Mouse (Mus musculus) limb, embryonic 13.5 days (tissue): ENCODE results near the gene Pitpnb. TPM values are rescaled to one million over a fixed set of nuclear protein-coding genes. Genes with fewer than 3 reads are reported as not detected.
A peak's percentile ranks its signal among the peaks of the same experiment; 100 is the strongest.

Source experiments
- ATAC-seq: fragments of 200-750 bp; cut with Nextera tagmentation; 2 replicates; pipeline ENCODE4 v1.8.0; 2017; ENCODE audit warnings: low read depth, moderate number of reproducible peaks, moderate TSS enrichment; ENCODE audit not compliant: low FRiP score
- H3K27ac ChIP-seq: fragments of 300-500 bp; sonication (generic); 2 replicates; pipeline ENCODE4 v1.5.1; 2015; ENCODE audit warnings: inconsistent platforms, mild to moderate bottlenecking, moderate library complexity
- H3K27me3 ChIP-seq: fragments of 300-500 bp; sonication (generic); 2 replicates; pipeline ENCODE4 v1.6.1; 2015; ENCODE audit warnings: mild to moderate bottlenecking, inconsistent platforms
- H3K36me3 ChIP-seq: fragments of 300-500 bp; sonication (generic); 2 replicates; pipeline ENCODE4 v1.6.1; 2015; ENCODE audit warnings: inconsistent platforms, mild to moderate bottlenecking, moderate library complexity
- H3K4me1 ChIP-seq: fragments of 300-500 bp; sonication (generic); 2 replicates; pipeline ENCODE4 v1.6.1; 2015; ENCODE audit warnings: inconsistent platforms
- H3K4me2 ChIP-seq: fragments of 300-500 bp; sonication (generic); replicated peaks from 2 replicates; pipeline ENCODE4 v1.6.1; 2015; ENCODE audit warnings: inconsistent platforms, mild to moderate bottlenecking, moderate library complexity
- H3K4me3 ChIP-seq: fragments of 300-500 bp; sonication (generic); 2 replicates; pipeline ENCODE4 v1.5.1; 2015; ENCODE audit warnings: moderate library complexity, mild to moderate bottlenecking, inconsistent platforms
- H3K9ac ChIP-seq: fragments of 300-500 bp; sonication (generic); 2 replicates; pipeline ENCODE4 v1.6.1; 2015; ENCODE audit warnings: mild to moderate bottlenecking, inconsistent platforms
- H3K9me3 ChIP-seq: fragments of 300-500 bp; sonication (generic); 2 replicates; pipeline ENCODE4 v1.6.1; 2016; ENCODE audit warnings: inconsistent platforms
- WGBS: fragments of 180-500 bp; shearing (Covaris S2); methylation state at CpG from one replicate; pipeline ENCODE4 v1.1.7; 2015; 5-methylcytosine and 5-hydroxymethylcytosine counted together
- polyA plus RNA-seq: library from polyadenylated mRNA; unstranded; fragments of >200 nt; fragmentation: Nextera tagmentation; extraction: Ambion mirVana; gene quantifications from 2 replicates; pipeline ENCODE4 v1.2.1, GENCODE M21; 2015

Pitpnb gene
- polyA plus RNA-seq, 1 experiment from 2014 or later = 116 TPM

GRCm38 (mm10) chr5:111378126-111378993, 47.8 kb downstream of the Pitpnb start:
- Histone ChIP-seq H3K36me3 (peaks cover 78% of the 10 kb centered on the region), H3K9ac (no peak overlapping the region), H3K9me3 (no peaks in the 10 kb centered on the region), H3K4me3 (no peak overlapping the region), H3K27me3 (no peaks in the 10 kb centered on the region), H3K4me1 (peaks cover 36% of the 10 kb centered on the region), H3K4me2 (no peak overlapping the region), H3K27ac (peak overlapping the region; percentile 22; the same call in 1 of the 2 replicates)
- ATAC-seq = no peak
- 63% methylated on average over 7 of the region's 7 CpGs for WGBS

GRCm38 (mm10) chr5:111383335-111383734, 52.8 kb downstream of the Pitpnb start:
- no peak overlapping the region for H3K4me3 ChIP-seq
- no peak overlapping the region for H3K27ac ChIP-seq
- no peak overlapping the region for H3K4me2 ChIP-seq

GRCm38 (mm10) chr5:111390911-111391310, 60.3 kb downstream of the Pitpnb start:
- peaks cover 39% of the 10 kb centered on the region for H3K4me1 ChIP-seq
- no peak for ATAC-seq
- WGBS = 79% methylated on average over 10 of the region's 10 CpGs

More at GRCm38 (mm10) chr5:111383335-111383734, 52.8 kb downstream of the Pitpnb start:
- ATAC-seq = no peak
- Histone ChIP-seq H3K9ac (peak overlapping the region; percentile 19; the same call in 1 of the 2 replicates), H3K4me1 (peaks cover 12% of the 10 kb centered on the region), H3K27me3 (no peaks in the 10 kb centered on the region), H3K36me3 (peaks cover 93% of the 10 kb centered on the region), H3K9me3 (no peaks in the 10 kb centered on the region)
- 42% methylated on average over 5 of the region's 5 CpGs for WGBS

GRCm38 (mm10) chr5:111391485-111391884, 60.9 kb downstream of the Pitpnb start:
- Histone ChIP-seq H3K27me3 (no peaks in the 10 kb centered on the region), H3K27ac (no peak overlapping the region), H3K9me3 (no peaks in the 10 kb centered on the region), H3K9ac (no peak overlapping the region), H3K36me3 (peaks cover 28% of the 10 kb centered on the region), H3K4me2 (no peak overlapping the region), H3K4me3 (no peak overlapping the region), H3K4me1 (peaks cover 45% of the 10 kb centered on the region)
- no peak for ATAC-seq
- 82% methylated on average over 6 of the region's 6 CpGs for WGBS

More at GRCm38 (mm10) chr5:111390911-111391310, 60.3 kb downstream of the Pitpnb start:
- Histone ChIP-seq H3K4me3 (no peak overlapping the region), H3K27me3 (no peaks in the 10 kb centered on the region), H3K36me3 (peaks cover 33% of the 10 kb centered on the region), H3K9me3 (no peaks in the 10 kb centered on the region), H3K9ac (no peak overlapping the region), H3K4me2 (no peak overlapping the region), H3K27ac (no peak overlapping the region)

GRCm38 (mm10) chr5:111393346-111394197, 63.0 kb downstream of the Pitpnb start:
- peak overlapping the region; percentile 88 for H3K27ac ChIP-seq
- no peaks in the 10 kb centered on the region for H3K9me3 ChIP-seq
- ATAC-seq = peak; percentile 78
- H3K4me3 ChIP-seq = peak overlapping the region; percentile 27
- H3K9ac ChIP-seq = no peak overlapping the region
- H3K4me1 ChIP-seq = peaks cover 61% of the 10 kb centered on the region
- peak overlapping the region; percentile 63 for H3K4me2 ChIP-seq
- H3K36me3 ChIP-seq = peaks cover 8% of the 10 kb centered on the region; the same call in 1 of the 2 replicates
- no peaks in the 10 kb centered on the region for H3K27me3 ChIP-seq
- 11% methylated on average over 17 of the region's 17 CpGs for WGBS

- H3K4me3 ChIP-seq = peak overlapping the region; percentile 27
- ATAC-seq = peak; percentile 18; the same call in 1 of the 2 replicates
- 2% methylated on average over 15 of the region's 15 CpGs for WGBS
Observed at GRCm38 (mm10) chr5:111394198-111395053, 63.9 kb downstream of the Pitpnb start.

GRCm38 (mm10) chr5:111395771-111396170, 65.2 kb downstream of the Pitpnb start:
- WGBS = 20% methylated on average over 10 of the region's 10 CpGs
- peaks cover 76% of the 10 kb centered on the region for H3K4me1 ChIP-seq
- no peak overlapping the region for H3K9ac ChIP-seq
- no peaks in the 10 kb centered on the region for H3K36me3 ChIP-seq
- H3K9me3 ChIP-seq = no peaks in the 10 kb centered on the region
- peak; percentile 35; the same call in 1 of the 2 replicates for ATAC-seq
- peak overlapping the region; percentile 34 for H3K4me2 ChIP-seq
- H3K4me3 ChIP-seq = no peak overlapping the region
- H3K27me3 ChIP-seq = peaks cover 10% of the 10 kb centered on the region
- peak overlapping the region; percentile 88 for H3K27ac ChIP-seq

More at GRCm38 (mm10) chr5:111394198-111395053, 63.9 kb downstream of the Pitpnb start:
- H3K36me3 ChIP-seq = peaks cover 3% of the 10 kb centered on the region; the same call in 1 of the 2 replicates
- peak overlapping the region; percentile 88 for H3K27ac ChIP-seq
- no peaks in the 10 kb centered on the region for H3K9me3 ChIP-seq
- H3K4me1 ChIP-seq = peaks cover 67% of the 10 kb centered on the region
- peak overlapping the region; percentile 63 for H3K4me2 ChIP-seq
- no peak overlapping the region for H3K9ac ChIP-seq
- H3K27me3 ChIP-seq = peaks cover 6% of the 10 kb centered on the region; the same call in 1 of the 2 replicates

- peaks cover 79% of the 10 kb centered on the region for H3K4me1 ChIP-seq
- peak overlapping the region; percentile 34 for H3K4me2 ChIP-seq
- 66% methylated on average over 4 of the region's 4 CpGs for WGBS
- H3K9ac ChIP-seq = no peak overlapping the region
- no peak for ATAC-seq
- H3K27me3 ChIP-seq = peaks cover 14% of the 10 kb centered on the region
- H3K36me3 ChIP-seq = no peaks in the 10 kb centered on the region
- H3K4me3 ChIP-seq = no peak overlapping the region
- H3K27ac ChIP-seq = peak overlapping the region; percentile 88
- H3K9me3 ChIP-seq = no peaks in the 10 kb centered on the region
Observed at GRCm38 (mm10) chr5:111396199-111396598, 65.6 kb downstream of the Pitpnb start.

- no peak overlapping the region for H3K9ac ChIP-seq
- peaks cover 72% of the 10 kb centered on the region for H3K4me1 ChIP-seq
- peaks cover 14% of the 10 kb centered on the region for H3K27me3 ChIP-seq
- H3K9me3 ChIP-seq = no peaks in the 10 kb centered on the region
- H3K4me2 ChIP-seq = no peak overlapping the region
- 68% methylated on average over 4 of the region's 4 CpGs for WGBS
- ATAC-seq = no peak
- no peaks in the 10 kb centered on the region for H3K36me3 ChIP-seq
- 0 out of 2 replicates have a peak overlapping the region, but pooled peaks have one; percentile 3 for H3K27ac ChIP-seq
- H3K4me3 ChIP-seq = no peak overlapping the region
Observed at GRCm38 (mm10) chr5:111398471-111398870, 67.9 kb downstream of the Pitpnb start.

GRCm38 (mm10) chr5:111399271-111399670, 68.7 kb downstream of the Pitpnb start:
- no peaks in the 10 kb centered on the region for H3K9me3 ChIP-seq
- no peak overlapping the region for H3K9ac ChIP-seq
- peaks cover 64% of the 10 kb centered on the region for H3K4me1 ChIP-seq
- H3K4me2 ChIP-seq = no peak overlapping the region
- no peaks in the 10 kb centered on the region for H3K36me3 ChIP-seq
- no peak overlapping the region for H3K27ac ChIP-seq
- ATAC-seq = no peak
- no peak overlapping the region for H3K4me3 ChIP-seq
- WGBS = 69% methylated on average over 4 of the region's 4 CpGs
- peaks cover 14% of the 10 kb centered on the region for H3K27me3 ChIP-seq
